Mouse (Mus musculus): ENCODE measurements at regions not wholly inside any gene's neighbourhood (a gene's known extent, or its start where the extent isn't known, plus 50 kb on each side); places are given as distances from the start of the nearest gene placed in this dataset.

DNA sequence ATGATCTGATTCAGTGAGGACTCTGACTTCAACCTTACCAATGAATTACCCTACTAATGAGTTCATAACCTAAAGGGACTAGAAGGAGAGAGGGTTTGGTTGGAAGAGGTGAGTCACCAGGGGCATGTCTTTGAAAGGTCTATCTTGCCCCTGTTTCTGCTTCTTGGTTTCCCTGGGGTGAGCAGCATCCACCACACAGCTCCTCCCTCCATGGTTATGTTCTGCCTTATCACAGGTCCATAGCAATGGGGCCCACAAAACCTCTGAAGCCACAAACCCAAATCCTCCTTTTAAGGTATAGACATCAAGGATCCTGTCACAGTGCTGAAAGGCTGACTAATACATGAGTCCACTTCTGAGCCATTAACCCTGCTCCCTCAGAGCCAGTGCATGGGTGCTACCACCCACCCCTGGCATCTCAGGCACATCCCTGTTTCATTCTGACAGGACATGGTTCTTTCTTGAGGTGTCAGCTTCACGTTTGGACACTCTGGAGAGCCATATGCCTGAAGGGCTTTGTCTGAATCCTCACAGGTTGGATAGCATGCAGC is 74.9 kb downstream of the Cops8 start:
- Histone ChIP-seq H3K9ac (ENCODE audit: low read depth, low read length) (no peak overlapping the region), H3K4me3 (ENCODE audit: insufficient read depth, low read depth, low read length) (no peak overlapping the region), H3K36me3 (ENCODE audit: control insufficient read depth, insufficient read depth, low read length) (no peaks in the 10 kb centered on the region), H3K27ac (replicated peaks; ENCODE audit: insufficient read depth, low read depth, low read length) (no peak overlapping the region), H3K4me1 (ENCODE audit: control insufficient read depth, insufficient read depth, low read length) (peaks cover 3% of the 10 kb centered on the region; the same call in 1 of the 2 replicates), H3K79me2 (ENCODE audit: control insufficient read depth, insufficient read depth, low read length) (no peaks in the 10 kb centered on the region), H3K27me3 (ENCODE audit: control insufficient read depth, insufficient read depth, low read length) (no peaks in the 10 kb centered on the region)
- WGBS = 38% methylated on average over 1 of the region's 1 CpGs
- TF ChIP-seq CTCF (IDR thresholded peaks at IDR 0.05; ENCODE audit: low read depth, low read length) = no peak
- no peak for TF ChIP-seq POLR2A (IDR thresholded peaks at IDR 0.05; ENCODE audit: extremely low read depth, insufficient read depth, low read length)
- no peak for DNase-seq (ENCODE audit: extremely low read depth, low read depth, low spot score)

DNA sequence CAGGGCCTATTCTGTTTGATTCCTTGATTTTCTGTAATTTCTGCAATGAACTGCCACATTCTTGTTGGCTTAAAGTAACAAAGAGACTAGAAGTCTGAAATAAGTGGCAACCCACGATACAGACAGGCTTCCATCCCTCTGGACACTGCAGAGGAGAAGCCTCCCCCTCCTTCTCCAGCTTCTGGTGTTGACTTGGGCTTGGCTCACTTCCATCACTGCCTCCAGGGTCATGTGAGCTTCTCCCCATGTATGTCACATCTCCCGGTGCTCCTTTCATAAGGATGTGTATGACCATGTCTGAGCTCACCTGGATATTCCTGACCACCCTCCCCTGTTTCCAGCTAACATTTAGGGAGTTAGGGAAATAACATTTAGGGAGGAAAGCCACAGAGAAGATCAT is 75.6 kb downstream of the Cops8 start:
- Histone ChIP-seq H3K27me3 (ENCODE audit: control insufficient read depth, insufficient read depth, low read length) (no peaks in the 10 kb centered on the region), H3K27ac (replicated peaks; ENCODE audit: insufficient read depth, low read depth, low read length) (no peak overlapping the region), H3K9ac (ENCODE audit: low read depth, low read length) (no peak overlapping the region), H3K36me3 (ENCODE audit: control insufficient read depth, insufficient read depth, low read length) (no peaks in the 10 kb centered on the region), H3K4me1 (ENCODE audit: control insufficient read depth, insufficient read depth, low read length) (peaks cover 3% of the 10 kb centered on the region; the same call in 1 of the 2 replicates), H3K79me2 (ENCODE audit: control insufficient read depth, insufficient read depth, low read length) (no peaks in the 10 kb centered on the region), H3K4me3 (ENCODE audit: insufficient read depth, low read depth, low read length) (no peak overlapping the region)
- 49% methylated on average over 2 of the region's 2 CpGs for WGBS
- no peak for DNase-seq (ENCODE audit: extremely low read depth, low read depth, low spot score)
- no peak for TF ChIP-seq POLR2A (IDR thresholded peaks at IDR 0.05; ENCODE audit: extremely low read depth, insufficient read depth, low read length)
- TF ChIP-seq CTCF (IDR thresholded peaks at IDR 0.05; ENCODE audit: low read depth, low read length) = no peak

DNA sequence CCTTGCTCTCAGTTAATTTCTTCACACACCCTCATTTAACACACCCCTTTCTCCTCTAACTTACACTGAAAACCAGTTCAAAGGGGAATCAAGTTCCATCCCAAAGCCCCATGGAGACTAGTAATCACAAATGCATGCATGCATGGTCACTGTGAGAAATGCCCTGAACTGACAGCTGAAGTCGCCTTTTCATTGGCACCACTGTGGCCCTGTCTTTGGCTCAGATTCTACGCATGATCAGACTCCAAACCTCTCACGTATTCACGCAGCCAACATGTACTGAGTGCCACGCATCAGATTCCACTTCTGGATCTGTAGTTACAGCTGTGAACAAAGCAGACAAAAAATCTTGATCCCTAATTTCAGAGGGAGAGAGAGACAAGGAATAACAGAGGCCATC is 85.3 kb downstream of the Cops8 start:
- no peaks in the 10 kb centered on the region for H3K79me2 ChIP-seq (ENCODE audit: control insufficient read depth, insufficient read depth, low read length)
- H3K9ac ChIP-seq (ENCODE audit: low read depth, low read length) = no peak overlapping the region
- no peak for DNase-seq (ENCODE audit: extremely low read depth, low read depth, low spot score)
- no peak overlapping the region for H3K4me3 ChIP-seq (ENCODE audit: insufficient read depth, low read depth, low read length)
- 94% methylated on average over 5 of the region's 5 CpGs for WGBS
- H3K27ac ChIP-seq (replicated peaks; ENCODE audit: insufficient read depth, low read depth, low read length) = no peak overlapping the region
- no peaks in the 10 kb centered on the region for H3K27me3 ChIP-seq (ENCODE audit: control insufficient read depth, insufficient read depth, low read length)
- no peaks in the 10 kb centered on the region for H3K36me3 ChIP-seq (ENCODE audit: control insufficient read depth, insufficient read depth, low read length)
- no peak for TF ChIP-seq POLR2A (IDR thresholded peaks at IDR 0.05; ENCODE audit: extremely low read depth, insufficient read depth, low read length)
- no peak for TF ChIP-seq CTCF (IDR thresholded peaks at IDR 0.05; ENCODE audit: low read depth, low read length)
- no peaks in the 10 kb centered on the region for H3K4me1 ChIP-seq (ENCODE audit: control insufficient read depth, insufficient read depth, low read length)

DNA sequence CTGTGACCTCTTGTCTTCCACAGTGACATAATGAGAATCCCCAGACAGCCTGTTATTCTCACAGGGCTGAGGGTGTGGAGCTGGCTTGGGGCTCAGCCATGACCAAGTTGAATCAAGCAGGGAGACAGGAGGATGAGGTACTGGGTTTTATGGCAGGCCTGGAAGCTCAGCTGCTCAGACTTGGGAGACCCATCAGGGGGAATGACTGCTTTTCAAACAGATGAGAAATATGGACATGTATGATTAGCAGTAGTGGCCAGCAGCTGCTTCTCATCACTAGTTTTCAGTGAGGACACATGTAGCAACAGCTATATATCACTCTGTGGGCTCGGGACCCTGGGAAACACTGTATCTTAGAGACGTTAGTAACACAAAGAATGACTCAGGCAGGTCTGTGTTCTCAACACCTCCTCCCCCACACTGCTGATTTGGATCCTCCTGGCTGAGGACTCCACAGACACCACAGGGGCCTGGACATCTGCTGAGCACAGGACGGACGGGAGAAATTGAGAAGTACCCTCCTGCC is 87.9 kb downstream of the Cops8 start:
- H3K79me2 ChIP-seq (ENCODE audit: control insufficient read depth, insufficient read depth, low read length) = no peaks in the 10 kb centered on the region
- no peak overlapping the region for H3K9ac ChIP-seq (ENCODE audit: low read depth, low read length)
- H3K27ac ChIP-seq (replicated peaks; ENCODE audit: insufficient read depth, low read depth, low read length) = no peak overlapping the region
- peak; percentile 10 for DNase-seq (ENCODE audit: extremely low read depth, low read depth, low spot score)
- WGBS = 69% methylated on average over 4 of the region's 4 CpGs
- no peaks in the 10 kb centered on the region for H3K36me3 ChIP-seq (ENCODE audit: control insufficient read depth, insufficient read depth, low read length)
- H3K4me3 ChIP-seq (ENCODE audit: insufficient read depth, low read depth, low read length) = no peak overlapping the region
- no peaks in the 10 kb centered on the region for H3K4me1 ChIP-seq (ENCODE audit: control insufficient read depth, insufficient read depth, low read length)
- H3K27me3 ChIP-seq (ENCODE audit: control insufficient read depth, insufficient read depth, low read length) = no peaks in the 10 kb centered on the region
- TF ChIP-seq CTCF (IDR thresholded peaks at IDR 0.05; ENCODE audit: low read depth, low read length) (no peak), POLR2A (IDR thresholded peaks at IDR 0.05; ENCODE audit: extremely low read depth, insufficient read depth, low read length) (no peak)

DNA sequence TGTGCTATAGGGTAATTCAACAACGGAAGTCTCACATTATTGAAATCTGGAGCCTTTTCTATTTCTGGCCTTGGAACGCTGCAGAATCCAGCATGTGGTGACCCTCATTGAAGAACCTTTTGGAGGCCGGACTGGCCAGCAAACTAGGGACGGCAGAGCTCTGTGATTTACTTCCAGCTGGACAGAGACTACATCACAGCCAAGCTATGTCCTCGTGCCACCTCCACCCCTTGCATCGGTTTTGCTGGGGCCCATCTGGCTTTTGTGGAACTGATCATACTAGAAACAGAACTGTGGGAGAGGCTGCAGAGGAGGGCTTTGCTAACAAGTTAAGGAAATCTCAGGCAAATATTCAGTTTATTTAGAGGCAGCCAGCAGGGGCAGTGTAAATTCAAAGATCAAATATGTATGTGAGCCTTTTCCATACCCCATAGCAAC is 88.4 kb downstream of the Cops8 start:
- no peak for TF ChIP-seq CTCF (IDR thresholded peaks at IDR 0.05; ENCODE audit: low read depth, low read length)
- no peak for TF ChIP-seq POLR2A (IDR thresholded peaks at IDR 0.05; ENCODE audit: extremely low read depth, insufficient read depth, low read length)
- Histone ChIP-seq H3K79me2 (ENCODE audit: control insufficient read depth, insufficient read depth, low read length) (no peaks in the 10 kb centered on the region), H3K27me3 (ENCODE audit: control insufficient read depth, insufficient read depth, low read length) (no peaks in the 10 kb centered on the region), H3K27ac (replicated peaks; ENCODE audit: insufficient read depth, low read depth, low read length) (no peak overlapping the region), H3K4me1 (ENCODE audit: control insufficient read depth, insufficient read depth, low read length) (no peaks in the 10 kb centered on the region), H3K9ac (ENCODE audit: low read depth, low read length) (no peak overlapping the region), H3K36me3 (ENCODE audit: control insufficient read depth, insufficient read depth, low read length) (no peaks in the 10 kb centered on the region), H3K4me3 (ENCODE audit: insufficient read depth, low read depth, low read length) (no peak overlapping the region)
- DNase-seq (ENCODE audit: extremely low read depth, low read depth, low spot score) = no peak
- 82% methylated on average over 6 of the region's 6 CpGs for WGBS

DNA sequence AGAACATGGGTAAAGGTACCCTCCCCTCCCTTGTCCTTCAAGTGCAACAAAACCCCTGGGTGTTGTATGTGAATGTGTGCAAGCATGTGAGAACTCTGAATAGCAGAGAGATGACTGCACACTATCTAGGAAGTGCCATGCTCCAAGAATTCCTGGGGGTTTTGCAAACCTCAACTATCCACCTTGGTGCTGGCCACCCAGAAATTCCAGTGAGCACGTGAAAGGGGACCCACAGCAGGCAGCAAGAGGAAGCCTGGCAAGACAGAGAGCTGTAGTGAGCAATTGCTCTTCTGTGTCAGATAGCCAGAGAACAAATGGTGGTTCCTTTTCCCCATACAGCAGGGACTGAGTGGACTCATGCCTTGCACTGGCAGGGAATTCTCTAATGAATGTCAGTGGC is 90.1 kb downstream of the Cops8 start:
- TF ChIP-seq CTCF (IDR thresholded peaks at IDR 0.05; ENCODE audit: low read depth, low read length) (no peak), POLR2A (IDR thresholded peaks at IDR 0.05; ENCODE audit: extremely low read depth, insufficient read depth, low read length) (no peak)
- H3K9ac ChIP-seq (ENCODE audit: low read depth, low read length) = no peak overlapping the region
- H3K4me1 ChIP-seq (ENCODE audit: control insufficient read depth, insufficient read depth, low read length) = no peaks in the 10 kb centered on the region
- no peak overlapping the region for H3K4me3 ChIP-seq (ENCODE audit: insufficient read depth, low read depth, low read length)
- no peaks in the 10 kb centered on the region for H3K27me3 ChIP-seq (ENCODE audit: control insufficient read depth, insufficient read depth, low read length)
- no peaks in the 10 kb centered on the region for H3K36me3 ChIP-seq (ENCODE audit: control insufficient read depth, insufficient read depth, low read length)
- 67% methylated on average over 1 of the region's 1 CpGs for WGBS
- no peak for DNase-seq (ENCODE audit: extremely low read depth, low read depth, low spot score)
- no peak overlapping the region for H3K27ac ChIP-seq (replicated peaks; ENCODE audit: insufficient read depth, low read depth, low read length)
- H3K79me2 ChIP-seq (ENCODE audit: control insufficient read depth, insufficient read depth, low read length) = no peaks in the 10 kb centered on the region

All from liver, adult 2 months (tissue).